Mouse (Mus musculus): ENCODE data around the gene Dpm2.

The Dpm2 gene

DNA sequence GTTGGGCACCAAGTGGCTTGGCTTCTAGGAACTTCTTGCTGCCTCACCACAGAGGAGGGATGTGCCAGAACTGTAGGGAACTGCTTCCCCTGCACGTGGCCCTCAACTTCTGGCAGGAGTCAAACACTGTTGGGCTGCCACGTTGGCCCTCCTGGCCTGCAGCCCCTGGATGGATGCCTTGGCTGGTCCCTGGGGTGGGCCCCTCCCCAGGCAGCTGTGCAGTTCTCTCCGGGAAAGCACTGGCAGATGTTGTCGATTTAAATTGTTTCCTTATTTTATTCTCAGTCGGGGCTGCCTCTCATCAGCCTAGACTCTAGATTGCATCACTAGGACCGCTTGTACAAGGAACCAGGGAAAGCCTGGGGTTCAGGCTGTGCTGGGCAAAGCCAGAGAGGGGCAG lies 20.9 kb upstream of the Dpm2 start:
- H3K4me3 ChIP-seq (replicated peaks; ENCODE audit: low read length) = no peak overlapping the region
- no peaks in the 10 kb centered on the region for H3K27me3 ChIP-seq (ENCODE audit: insufficient read depth, low read length)
- H3K36me3 ChIP-seq (ENCODE audit: insufficient read depth, low read length) = peaks cover 55% of the 10 kb centered on the region
- no peak for TF ChIP-seq CTCF (conservative IDR thresholded peaks at IDR 0.05; ENCODE audit: low read length)
- no peak for TF ChIP-seq NANOG (IDR thresholded peaks at IDR 0.05; ENCODE audit: borderline replicate concordance, low read length)
- no peak for TF ChIP-seq POU5F1 (IDR thresholded peaks at IDR 0.05; ENCODE audit: borderline replicate concordance, low read length)
- peaks cover 63% of the 10 kb centered on the region for H3K4me1 ChIP-seq (replicated peaks; ENCODE audit: low read depth, low read length)
- H3K9me3 ChIP-seq (ENCODE audit: low read length) = no peaks in the 10 kb centered on the region

DNA sequence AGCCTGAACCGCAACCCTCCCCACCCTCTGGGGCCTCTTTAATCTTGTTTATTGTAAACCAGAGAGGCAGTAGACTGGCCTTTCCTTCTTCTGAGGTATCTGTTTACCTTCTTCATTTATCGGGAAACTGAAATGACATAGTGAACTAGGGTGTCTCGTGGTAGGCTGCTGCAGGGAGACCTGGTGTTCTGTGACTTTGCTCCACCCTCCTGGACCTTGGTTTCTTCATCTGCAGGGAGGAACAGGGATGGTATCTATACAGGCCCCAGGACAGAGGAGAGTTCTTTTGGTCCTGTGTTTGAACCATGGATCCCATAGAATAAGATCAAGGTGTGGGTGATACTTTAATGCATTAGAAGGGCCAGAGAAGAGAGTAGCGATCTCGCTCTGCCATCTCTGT lies 19.4 kb upstream of the Dpm2 start:
- Histone ChIP-seq H3K9me3 (ENCODE audit: low read length) (no peaks in the 10 kb centered on the region), H3K4me3 (replicated peaks; ENCODE audit: low read length) (no peak overlapping the region), H3K27me3 (ENCODE audit: insufficient read depth, low read length) (no peaks in the 10 kb centered on the region), H3K36me3 (ENCODE audit: insufficient read depth, low read length) (peaks cover 42% of the 10 kb centered on the region), H3K4me1 (replicated peaks; ENCODE audit: low read depth, low read length) (peaks cover 63% of the 10 kb centered on the region)
- TF ChIP-seq POU5F1 (IDR thresholded peaks at IDR 0.05; ENCODE audit: borderline replicate concordance, low read length) = no peak
- no peak for TF ChIP-seq CTCF (conservative IDR thresholded peaks at IDR 0.05; ENCODE audit: low read length)
- TF ChIP-seq NANOG (IDR thresholded peaks at IDR 0.05; ENCODE audit: borderline replicate concordance, low read length) = no peak

DNA sequence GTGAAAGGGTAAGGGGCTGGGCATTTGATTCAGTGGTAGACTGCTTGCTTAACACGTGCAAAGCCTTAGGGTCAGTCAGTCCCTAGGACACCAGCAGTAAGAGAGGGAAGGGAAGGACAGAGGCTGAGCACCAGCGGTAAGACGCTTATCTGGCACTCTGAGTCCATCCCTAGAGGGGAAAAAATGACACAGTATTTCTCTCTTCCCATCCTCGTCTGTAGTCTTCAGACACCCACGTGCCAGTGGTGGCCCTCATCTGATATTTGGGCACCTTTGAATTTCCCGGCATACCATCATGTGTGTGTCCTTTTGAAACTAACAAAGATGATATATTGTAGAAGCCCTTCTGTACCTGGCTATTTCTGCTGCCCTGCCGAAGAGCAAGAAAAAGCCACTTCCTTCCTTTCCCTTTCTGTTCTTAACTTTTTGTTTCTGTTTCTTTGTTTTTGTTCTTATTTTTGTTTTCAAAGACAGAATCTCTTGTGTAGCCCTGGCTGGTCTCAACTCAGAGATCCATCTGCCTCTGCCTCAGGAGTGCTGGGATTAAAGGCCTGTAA lies 17.0 kb upstream of the Dpm2 start:
- no peak overlapping the region for H3K4me3 ChIP-seq (replicated peaks; ENCODE audit: low read length)
- H3K36me3 ChIP-seq (ENCODE audit: insufficient read depth, low read length) = peaks cover 24% of the 10 kb centered on the region
- H3K27me3 ChIP-seq (ENCODE audit: insufficient read depth, low read length) = no peaks in the 10 kb centered on the region
- H3K4me1 ChIP-seq (replicated peaks; ENCODE audit: low read depth, low read length) = peaks cover 77% of the 10 kb centered on the region
- H3K9me3 ChIP-seq (ENCODE audit: low read length) = no peaks in the 10 kb centered on the region
- no peak for TF ChIP-seq NANOG (IDR thresholded peaks at IDR 0.05; ENCODE audit: borderline replicate concordance, low read length)
- TF ChIP-seq CTCF (conservative IDR thresholded peaks at IDR 0.05; ENCODE audit: low read length) = no peak
- TF ChIP-seq POU5F1 (IDR thresholded peaks at IDR 0.05; ENCODE audit: borderline replicate concordance, low read length) = no peak

DNA sequence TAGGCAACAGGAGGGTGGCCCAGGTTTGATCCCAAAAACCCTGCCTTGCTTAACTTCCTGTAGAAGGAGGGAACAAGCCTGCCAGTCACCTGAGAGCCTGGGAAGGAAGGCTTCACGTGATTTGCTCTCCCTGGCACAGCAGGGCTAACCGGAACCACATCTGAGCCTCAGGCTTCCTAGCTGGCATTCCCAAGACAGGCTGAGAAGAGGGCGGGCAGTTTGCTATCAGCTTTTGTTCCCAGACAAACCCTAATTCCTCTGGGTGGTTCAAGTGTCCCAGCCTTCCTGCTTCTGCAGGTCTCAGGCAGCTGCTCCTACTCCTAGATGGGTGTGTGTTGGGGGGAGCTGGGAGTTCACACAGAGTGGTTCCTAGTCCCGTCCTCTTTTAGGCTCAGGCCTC lies 15.2 kb upstream of the Dpm2 start:
- Histone ChIP-seq H3K36me3 (ENCODE audit: insufficient read depth, low read length) (peaks cover 25% of the 10 kb centered on the region), H3K4me1 (replicated peaks; ENCODE audit: low read depth, low read length) (peaks cover 83% of the 10 kb centered on the region), H3K27me3 (ENCODE audit: insufficient read depth, low read length) (no peaks in the 10 kb centered on the region), H3K9me3 (ENCODE audit: low read length) (no peaks in the 10 kb centered on the region), H3K4me3 (replicated peaks; ENCODE audit: low read length) (peak overlapping the region; percentile 26; the same call in 1 of the 2 replicates)
- no peak for TF ChIP-seq NANOG (IDR thresholded peaks at IDR 0.05; ENCODE audit: borderline replicate concordance, low read length)
- no peak for TF ChIP-seq POU5F1 (IDR thresholded peaks at IDR 0.05; ENCODE audit: borderline replicate concordance, low read length)
- TF ChIP-seq CTCF (conservative IDR thresholded peaks at IDR 0.05; ENCODE audit: low read length) = no peak

DNA sequence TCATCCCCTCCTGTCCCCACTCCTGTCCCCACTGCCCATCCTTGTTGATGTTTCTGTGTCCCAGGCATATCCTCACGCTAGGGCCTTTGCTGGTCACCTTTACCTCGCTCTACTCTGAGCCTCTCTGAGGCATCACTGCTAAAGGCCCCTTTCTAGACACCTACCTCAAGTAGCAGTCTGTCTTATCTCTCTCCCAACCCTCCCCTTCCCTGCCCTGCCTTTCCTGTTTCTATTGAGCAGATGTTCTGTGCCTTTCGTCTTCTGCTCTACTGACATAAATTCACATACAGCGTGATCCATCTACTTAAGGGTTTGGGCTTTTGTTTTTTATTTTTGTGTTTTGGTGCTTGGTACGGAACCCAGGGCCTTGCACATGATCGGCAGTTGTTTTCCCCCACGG lies 14.6 kb upstream of the Dpm2 start:
- peaks cover 80% of the 10 kb centered on the region for H3K4me1 ChIP-seq (replicated peaks; ENCODE audit: low read depth, low read length)
- H3K36me3 ChIP-seq (ENCODE audit: insufficient read depth, low read length) = peaks cover 26% of the 10 kb centered on the region
- H3K9me3 ChIP-seq (ENCODE audit: low read length) = no peaks in the 10 kb centered on the region
- no peak for TF ChIP-seq NANOG (IDR thresholded peaks at IDR 0.05; ENCODE audit: borderline replicate concordance, low read length)
- no peak for TF ChIP-seq CTCF (conservative IDR thresholded peaks at IDR 0.05; ENCODE audit: low read length)
- TF ChIP-seq POU5F1 (IDR thresholded peaks at IDR 0.05; ENCODE audit: borderline replicate concordance, low read length) = no peak
- H3K27me3 ChIP-seq (ENCODE audit: insufficient read depth, low read length) = no peaks in the 10 kb centered on the region
- H3K4me3 ChIP-seq (replicated peaks; ENCODE audit: low read length) = 0 out of 2 replicates have a peak overlapping the region, but pooled peaks have one; percentile 26

DNA sequence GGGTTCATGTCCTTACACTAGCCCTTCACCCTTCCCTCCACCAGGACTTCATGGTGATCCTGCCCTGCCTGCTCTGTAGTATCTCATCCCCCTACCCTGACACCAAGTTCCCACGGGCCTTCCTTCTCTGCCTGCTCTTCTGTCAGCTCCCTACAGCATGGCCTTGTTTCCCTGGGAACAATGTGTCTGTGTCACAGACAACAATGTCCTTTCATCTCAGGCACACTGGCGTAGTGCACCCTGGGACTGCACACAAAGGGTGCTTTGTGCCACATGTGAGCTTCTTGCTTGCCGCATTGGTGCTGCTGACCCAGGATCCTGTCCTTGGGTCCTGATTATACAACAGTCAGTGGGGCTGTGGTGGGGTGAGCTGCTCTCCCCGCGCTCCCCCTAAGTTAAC lies 11.1 kb upstream of the Dpm2 start:
- no peaks in the 10 kb centered on the region for H3K9me3 ChIP-seq (ENCODE audit: low read length)
- peaks cover 57% of the 10 kb centered on the region for H3K4me1 ChIP-seq (replicated peaks; ENCODE audit: low read depth, low read length)
- no peak overlapping the region for H3K4me3 ChIP-seq (replicated peaks; ENCODE audit: low read length)
- TF ChIP-seq POU5F1 (IDR thresholded peaks at IDR 0.05; ENCODE audit: borderline replicate concordance, low read length) (no peak), CTCF (conservative IDR thresholded peaks at IDR 0.05; ENCODE audit: low read length) (no peak), NANOG (IDR thresholded peaks at IDR 0.05; ENCODE audit: borderline replicate concordance, low read length) (no peak)
- H3K27me3 ChIP-seq (ENCODE audit: insufficient read depth, low read length) = no peaks in the 10 kb centered on the region
- H3K36me3 ChIP-seq (ENCODE audit: insufficient read depth, low read length) = peaks cover 57% of the 10 kb centered on the region

DNA sequence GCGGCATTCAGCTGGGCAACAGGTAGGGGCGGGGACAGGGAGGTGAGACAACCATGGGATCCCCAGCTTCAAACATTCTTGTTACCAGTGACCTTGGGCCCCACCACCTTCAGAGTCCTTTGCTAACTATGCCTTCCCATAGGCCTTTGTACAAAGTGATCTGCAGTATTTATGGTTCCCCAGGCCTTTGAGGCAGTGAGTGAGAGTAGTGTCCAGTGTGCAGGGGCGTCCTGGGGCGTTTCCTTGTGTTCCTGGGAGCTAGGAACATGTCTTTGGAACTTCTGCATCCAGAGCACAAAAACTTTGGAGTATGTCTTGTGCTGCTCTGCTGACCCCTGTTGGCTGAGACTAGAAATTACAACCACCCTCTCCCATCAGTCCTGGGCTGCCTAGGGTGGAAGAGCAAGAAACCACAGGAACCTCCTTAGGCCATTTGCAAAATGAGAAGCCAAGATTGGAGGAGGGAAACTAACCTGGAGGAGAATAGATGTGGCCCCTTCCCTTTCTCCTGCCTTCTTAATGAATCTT lies 4.1 kb upstream of the Dpm2 start:
- H3K4me1 ChIP-seq (replicated peaks; ENCODE audit: low read depth, low read length) = peaks cover 16% of the 10 kb centered on the region
- no peak overlapping the region for H3K4me3 ChIP-seq (replicated peaks; ENCODE audit: low read length)
- no peaks in the 10 kb centered on the region for H3K27me3 ChIP-seq (ENCODE audit: insufficient read depth, low read length)
- TF ChIP-seq NANOG (IDR thresholded peaks at IDR 0.05; ENCODE audit: borderline replicate concordance, low read length) (no peak), CTCF (conservative IDR thresholded peaks at IDR 0.05; ENCODE audit: low read length) (peak; percentile 97)
- H3K9me3 ChIP-seq (ENCODE audit: low read length) = no peaks in the 10 kb centered on the region
- peaks cover 74% of the 10 kb centered on the region for H3K36me3 ChIP-seq (ENCODE audit: insufficient read depth, low read length)

DNA sequence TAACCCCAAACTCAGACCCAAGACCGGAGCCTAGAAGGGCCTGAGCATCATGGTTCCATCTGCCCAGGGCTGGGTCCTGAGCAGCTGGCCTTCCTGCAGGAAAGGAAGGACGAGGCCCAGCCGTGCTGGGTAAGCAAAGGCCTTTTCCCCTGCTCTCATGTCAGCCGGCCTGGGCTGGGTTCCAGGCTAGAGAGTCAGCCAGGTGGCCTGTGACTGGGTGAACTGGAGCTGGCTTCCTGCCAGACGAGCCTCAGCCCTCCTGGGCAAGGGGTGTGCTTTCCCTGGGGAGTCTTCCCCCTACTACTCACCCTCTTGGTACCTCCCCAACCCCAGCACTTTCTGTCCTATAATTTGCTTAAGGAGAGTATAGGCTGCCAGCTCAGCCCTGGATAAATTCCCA lies 2.5 kb upstream of the Dpm2 start:
- Histone ChIP-seq H3K9me3 (ENCODE audit: low read length) (no peaks in the 10 kb centered on the region), H3K27me3 (ENCODE audit: insufficient read depth, low read length) (no peaks in the 10 kb centered on the region), H3K36me3 (ENCODE audit: insufficient read depth, low read length) (peaks cover 73% of the 10 kb centered on the region), H3K4me1 (replicated peaks; ENCODE audit: low read depth, low read length) (peaks cover 32% of the 10 kb centered on the region), H3K4me3 (replicated peaks; ENCODE audit: low read length) (no peak overlapping the region)
- TF ChIP-seq CTCF (conservative IDR thresholded peaks at IDR 0.05; ENCODE audit: low read length) = no peak
- no peak for TF ChIP-seq POU5F1 (IDR thresholded peaks at IDR 0.05; ENCODE audit: borderline replicate concordance, low read length)
- TF ChIP-seq NANOG (IDR thresholded peaks at IDR 0.05; ENCODE audit: borderline replicate concordance, low read length) = no peak

DNA sequence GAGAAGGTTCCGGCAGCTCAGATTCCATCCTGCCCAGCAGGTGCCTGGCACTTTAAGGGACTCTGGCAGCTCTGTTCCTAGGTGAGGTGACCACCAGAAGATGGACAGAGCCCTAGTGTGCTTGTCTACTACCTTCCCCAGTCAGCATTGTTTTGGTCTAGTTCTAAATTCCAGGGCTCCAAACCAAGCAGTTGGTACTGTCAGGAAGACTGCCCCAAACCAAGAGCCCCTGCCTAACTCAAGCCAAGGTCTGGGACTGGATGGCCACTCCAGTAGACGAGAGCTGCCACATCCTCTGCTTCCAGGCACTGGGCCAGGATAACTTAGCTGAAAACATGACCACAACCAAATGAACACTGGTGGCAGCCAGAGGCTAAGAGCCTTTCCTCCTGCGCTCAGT lies 1.7 kb upstream of the Dpm2 start:
- Histone ChIP-seq H3K9me3 (ENCODE audit: low read length) (no peaks in the 10 kb centered on the region), H3K27me3 (ENCODE audit: insufficient read depth, low read length) (no peaks in the 10 kb centered on the region), H3K4me1 (replicated peaks; ENCODE audit: low read depth, low read length) (peaks cover 33% of the 10 kb centered on the region), H3K4me3 (replicated peaks; ENCODE audit: low read length) (no peak overlapping the region), H3K36me3 (ENCODE audit: insufficient read depth, low read length) (peaks cover 73% of the 10 kb centered on the region)
- no peak for TF ChIP-seq POU5F1 (IDR thresholded peaks at IDR 0.05; ENCODE audit: borderline replicate concordance, low read length)
- no peak for TF ChIP-seq NANOG (IDR thresholded peaks at IDR 0.05; ENCODE audit: borderline replicate concordance, low read length)
- no peak for TF ChIP-seq CTCF (conservative IDR thresholded peaks at IDR 0.05; ENCODE audit: low read length)

Measured in E14TG2a.4 (cell line).